Mouse (Mus musculus): Measurements from ENCODE around the gene Gas6. TPM values are rescaled to one million over a fixed set of nuclear protein-coding genes. Genes with fewer than 3 reads are reported as not detected.
A peak's percentile ranks its signal among the peaks of the same experiment; 100 is the strongest.

The Gas6 gene
- polyA plus RNA-seq, 1 experiment from 2014 or later = 17.5 TPM

GRCm38 (mm10) chr8:13521392-13521791 is 27.1 kb upstream of the Gas6 start:
- no peak for ATAC-seq (ENCODE audit: insufficient number of reproducible peaks, insufficient read depth, low FRiP score, low TSS enrichment, low read depth)
- Histone ChIP-seq H3K27me3 (peaks cover 7% of the 10 kb centered on the region; the same call in 1 of the 2 replicates), H3K4me1 (no peaks in the 10 kb centered on the region), H3K9ac (no peak overlapping the region), H3K9me3 (no peaks in the 10 kb centered on the region), H3K4me3 (no peak overlapping the region), H3K27ac (no peak overlapping the region), H3K4me2 (no peak overlapping the region), H3K36me3 (no peaks in the 10 kb centered on the region)
- WGBS = 70% methylated on average over 7 of the region's 7 CpGs

- Histone ChIP-seq H3K27me3 (peaks cover 7% of the 10 kb centered on the region; the same call in 1 of the 2 replicates), H3K27ac (no peak overlapping the region), H3K4me3 (no peak overlapping the region), H3K9ac (no peak overlapping the region), H3K9me3 (no peaks in the 10 kb centered on the region), H3K4me1 (0 out of 2 replicates have a peak, but pooled peaks cover 3% of the 10 kb centered on the region), H3K36me3 (no peaks in the 10 kb centered on the region), H3K4me2 (no peak overlapping the region)
- ATAC-seq (ENCODE audit: insufficient number of reproducible peaks, insufficient read depth, low FRiP score, low TSS enrichment, low read depth) = no peak
- WGBS = 49% methylated on average over 6 of the region's 6 CpGs
These were observed 26.1 kb upstream of the Gas6 start for GRCm38 (mm10) chr8:13520349-13520748.

- Histone ChIP-seq H3K9ac (no peak overlapping the region), H3K27me3 (peaks cover 7% of the 10 kb centered on the region; the same call in 1 of the 2 replicates), H3K4me1 (0 out of 2 replicates have a peak, but pooled peaks cover 3% of the 10 kb centered on the region), H3K36me3 (no peaks in the 10 kb centered on the region), H3K4me2 (no peak overlapping the region), H3K27ac (no peak overlapping the region), H3K9me3 (no peaks in the 10 kb centered on the region), H3K4me3 (no peak overlapping the region)
- WGBS = 86% methylated on average over 9 of the region's 9 CpGs
- ATAC-seq (ENCODE audit: insufficient number of reproducible peaks, insufficient read depth, low FRiP score, low TSS enrichment, low read depth) = no peak
These were observed 25.2 kb upstream of the Gas6 start for GRCm38 (mm10) chr8:13519503-13519902.

- Histone ChIP-seq H3K36me3 (no peaks in the 10 kb centered on the region), H3K4me1 (0 out of 2 replicates have a peak, but pooled peaks cover 3% of the 10 kb centered on the region), H3K4me3 (no peak overlapping the region), H3K9ac (no peak overlapping the region), H3K27me3 (peaks cover 4% of the 10 kb centered on the region; the same call in 1 of the 2 replicates), H3K9me3 (no peaks in the 10 kb centered on the region), H3K4me2 (no peak overlapping the region), H3K27ac (no peak overlapping the region)
- WGBS = 90% methylated on average over 6 of the region's 6 CpGs
- ATAC-seq (ENCODE audit: insufficient number of reproducible peaks, insufficient read depth, low FRiP score, low TSS enrichment, low read depth) = no peak
These were observed 23.0 kb upstream of the Gas6 start for GRCm38 (mm10) chr8:13517284-13517781.

GRCm38 (mm10) chr8:13516728-13517127 is 22.4 kb upstream of the Gas6 start:
- Histone ChIP-seq H3K27me3 (peaks cover 2% of the 10 kb centered on the region; the same call in 1 of the 2 replicates), H3K9ac (no peak overlapping the region), H3K4me1 (0 out of 2 replicates have a peak, but pooled peaks cover 3% of the 10 kb centered on the region), H3K27ac (no peak overlapping the region), H3K4me3 (no peak overlapping the region), H3K36me3 (no peaks in the 10 kb centered on the region), H3K9me3 (no peaks in the 10 kb centered on the region), H3K4me2 (no peak overlapping the region)
- no peak for ATAC-seq (ENCODE audit: insufficient number of reproducible peaks, insufficient read depth, low FRiP score, low TSS enrichment, low read depth)
- 81% methylated on average over 5 of the region's 5 CpGs for WGBS

- WGBS = 82% methylated on average over 7 of the region's 7 CpGs
- ATAC-seq (ENCODE audit: insufficient number of reproducible peaks, insufficient read depth, low FRiP score, low TSS enrichment, low read depth) = 0 out of 2 replicates have a peak, but pooled peaks have one; percentile 10
These were observed 21.7 kb upstream of the Gas6 start for GRCm38 (mm10) chr8:13516011-13516442.

GRCm38 (mm10) chr8:13513556-13514370 is 19.5 kb upstream of the Gas6 start:
- Histone ChIP-seq H3K9me3 (no peaks in the 10 kb centered on the region), H3K36me3 (no peaks in the 10 kb centered on the region), H3K4me1 (0 out of 2 replicates have a peak, but pooled peaks cover 3% of the 10 kb centered on the region), H3K9ac (no peak overlapping the region), H3K27me3 (no peaks in the 10 kb centered on the region), H3K4me2 (no peak overlapping the region), H3K4me3 (no peak overlapping the region), H3K27ac (no peak overlapping the region)
- ATAC-seq (ENCODE audit: insufficient number of reproducible peaks, insufficient read depth, low FRiP score, low TSS enrichment, low read depth) = no peak
- 76% methylated on average over 5 of the region's 5 CpGs for WGBS

More at GRCm38 (mm10) chr8:13516011-13516442, 21.7 kb upstream of the Gas6 start:
- Histone ChIP-seq H3K4me1 (0 out of 2 replicates have a peak, but pooled peaks cover 3% of the 10 kb centered on the region), H3K27ac (no peak overlapping the region), H3K4me2 (no peak overlapping the region), H3K27me3 (peaks cover 2% of the 10 kb centered on the region; the same call in 1 of the 2 replicates), H3K9ac (no peak overlapping the region), H3K36me3 (no peaks in the 10 kb centered on the region), H3K4me3 (no peak overlapping the region), H3K9me3 (no peaks in the 10 kb centered on the region)

GRCm38 (mm10) chr8:13512677-13513076 is 18.4 kb upstream of the Gas6 start:
- Histone ChIP-seq H3K4me2 (no peak overlapping the region), H3K9me3 (no peaks in the 10 kb centered on the region), H3K9ac (no peak overlapping the region), H3K4me1 (0 out of 2 replicates have a peak, but pooled peaks cover 3% of the 10 kb centered on the region), H3K27ac (no peak overlapping the region), H3K4me3 (no peak overlapping the region), H3K36me3 (no peaks in the 10 kb centered on the region), H3K27me3 (no peaks in the 10 kb centered on the region)
- ATAC-seq (ENCODE audit: insufficient number of reproducible peaks, insufficient read depth, low FRiP score, low TSS enrichment, low read depth) = no peak
- WGBS = 75% methylated on average over 6 of the region's 6 CpGs

GRCm38 (mm10) chr8:13512016-13512415 is 17.7 kb upstream of the Gas6 start:
- no peak for ATAC-seq (ENCODE audit: insufficient number of reproducible peaks, insufficient read depth, low FRiP score, low TSS enrichment, low read depth)
- no peak overlapping the region for H3K27ac ChIP-seq
- H3K36me3 ChIP-seq = no peaks in the 10 kb centered on the region
- H3K4me2 ChIP-seq = no peak overlapping the region
- no peaks in the 10 kb centered on the region for H3K27me3 ChIP-seq
- 76% methylated on average over 5 of the region's 5 CpGs for WGBS
- H3K4me3 ChIP-seq = no peak overlapping the region
- 0 out of 2 replicates have a peak, but pooled peaks cover 3% of the 10 kb centered on the region for H3K4me1 ChIP-seq
- H3K9me3 ChIP-seq = no peaks in the 10 kb centered on the region
- no peak overlapping the region for H3K9ac ChIP-seq

GRCm38 (mm10) chr8:13507284-13507937 is 13.1 kb upstream of the Gas6 start:
- no peak for ATAC-seq (ENCODE audit: insufficient number of reproducible peaks, insufficient read depth, low FRiP score, low TSS enrichment, low read depth)
- Histone ChIP-seq H3K4me2 (no peak overlapping the region), H3K36me3 (no peaks in the 10 kb centered on the region), H3K4me1 (no peaks in the 10 kb centered on the region), H3K27ac (no peak overlapping the region), H3K27me3 (0 out of 2 replicates have a peak, but pooled peaks cover 5% of the 10 kb centered on the region), H3K9ac (no peak overlapping the region), H3K4me3 (no peak overlapping the region), H3K9me3 (no peaks in the 10 kb centered on the region)
- 85% methylated on average over 3 of the region's 3 CpGs for WGBS

- Histone ChIP-seq H3K4me1 (no peaks in the 10 kb centered on the region), H3K27ac (no peak overlapping the region), H3K4me2 (no peak overlapping the region), H3K9me3 (no peaks in the 10 kb centered on the region), H3K9ac (no peak overlapping the region), H3K27me3 (0 out of 2 replicates have a peak, but pooled peaks cover 5% of the 10 kb centered on the region), H3K4me3 (no peak overlapping the region), H3K36me3 (no peaks in the 10 kb centered on the region)
- 54% methylated on average over 4 of the region's 4 CpGs for WGBS
- ATAC-seq (ENCODE audit: insufficient number of reproducible peaks, insufficient read depth, low FRiP score, low TSS enrichment, low read depth) = no peak
These were observed 12.6 kb upstream of the Gas6 start for GRCm38 (mm10) chr8:13506849-13507248.

Measured in embryonic facial prominence, embryonic 13.5 days (tissue).